Mouse (Mus musculus) midbrain, embryonic 11.5 days (tissue): ENCODE results near the gene Syt1. TPM values are rescaled to one million over a fixed set of nuclear protein-coding genes. Genes with fewer than 3 reads are reported as not detected.
A peak's percentile ranks its signal among the peaks of the same experiment; 100 is the strongest.

ENCODE experiments used
- ATAC-seq: fragments of 200-750 bp; cut with Nextera tagmentation; 2 replicates; pipeline ENCODE4 v1.8.0; 2017; ENCODE audit warnings: moderate TSS enrichment, moderate library complexity; ENCODE audit not compliant: low FRiP score
- DNase-seq: peaks from one replicate; pipeline ENCODE4 v3.0.0; 2015; ENCODE audit warnings: low spot score; ENCODE audit errors: missing footprints
- H3K27ac ChIP-seq: fragments of 300-500 bp; sonication (generic); 2 replicates; pipeline ENCODE4 v1.5.1; 2014; ENCODE audit warnings: low read depth, low read length
- H3K27me3 ChIP-seq: fragments of 300-500 bp; sonication (generic); 2 replicates; pipeline ENCODE4 v1.6.1; 2014; ENCODE audit warnings: mild to moderate bottlenecking, low read length, moderate library complexity, mixed read lengths; ENCODE audit not compliant: control insufficient read depth, insufficient read depth
- H3K36me3 ChIP-seq: fragments of 300-500 bp; sonication (generic); 2 replicates; pipeline ENCODE4 v1.6.1; 2014; ENCODE audit warnings: mild to moderate bottlenecking, low read length, moderate library complexity, mixed read lengths; ENCODE audit not compliant: control insufficient read depth, insufficient read depth
- H3K4me1 ChIP-seq: fragments of 300-500 bp; sonication (generic); 2 replicates; pipeline ENCODE4 v1.6.1; 2014; ENCODE audit warnings: low read length; ENCODE audit not compliant: control insufficient read depth, insufficient read depth
- H3K4me2 ChIP-seq: fragments of 300-500 bp; sonication (generic); 2 replicates; pipeline ENCODE4 v1.6.1; 2014; ENCODE audit warnings: mild to moderate bottlenecking, moderate library complexity
- H3K4me3 ChIP-seq: fragments of 300-500 bp; sonication (generic); 2 replicates; pipeline ENCODE4 v1.5.1; 2014; ENCODE audit warnings: low read depth, low read length
- H3K9ac ChIP-seq: fragments of 300-500 bp; sonication (generic); 2 replicates; pipeline ENCODE4 v1.6.1; 2014; ENCODE audit warnings: low read length
- H3K9me3 ChIP-seq: fragments of 300-500 bp; sonication (generic); 2 replicates; pipeline ENCODE4 v1.6.1; 2016; ENCODE audit warnings: low read length; ENCODE audit not compliant: control insufficient read depth
- WGBS: fragments of 180-500 bp; shearing (Covaris S2); extraction: QIAGEN DNeasy Blood & Tissue Kit; methylation state at CpG from one replicate; pipeline ENCODE4 v1.1.7; 2014; 5-methylcytosine and 5-hydroxymethylcytosine counted together
- polyA plus RNA-seq: library from polyadenylated mRNA; unstranded; fragments of >200 nt; fragmentation: Nextera tagmentation; extraction: Ambion mirVana; gene quantifications from 2 replicates; pipeline ENCODE4 v1.2.1, GENCODE M21; 2014

Syt1 gene
- polyA plus RNA-seq = 18.8 and 21.5 TPM in 2 replicates

DNA sequence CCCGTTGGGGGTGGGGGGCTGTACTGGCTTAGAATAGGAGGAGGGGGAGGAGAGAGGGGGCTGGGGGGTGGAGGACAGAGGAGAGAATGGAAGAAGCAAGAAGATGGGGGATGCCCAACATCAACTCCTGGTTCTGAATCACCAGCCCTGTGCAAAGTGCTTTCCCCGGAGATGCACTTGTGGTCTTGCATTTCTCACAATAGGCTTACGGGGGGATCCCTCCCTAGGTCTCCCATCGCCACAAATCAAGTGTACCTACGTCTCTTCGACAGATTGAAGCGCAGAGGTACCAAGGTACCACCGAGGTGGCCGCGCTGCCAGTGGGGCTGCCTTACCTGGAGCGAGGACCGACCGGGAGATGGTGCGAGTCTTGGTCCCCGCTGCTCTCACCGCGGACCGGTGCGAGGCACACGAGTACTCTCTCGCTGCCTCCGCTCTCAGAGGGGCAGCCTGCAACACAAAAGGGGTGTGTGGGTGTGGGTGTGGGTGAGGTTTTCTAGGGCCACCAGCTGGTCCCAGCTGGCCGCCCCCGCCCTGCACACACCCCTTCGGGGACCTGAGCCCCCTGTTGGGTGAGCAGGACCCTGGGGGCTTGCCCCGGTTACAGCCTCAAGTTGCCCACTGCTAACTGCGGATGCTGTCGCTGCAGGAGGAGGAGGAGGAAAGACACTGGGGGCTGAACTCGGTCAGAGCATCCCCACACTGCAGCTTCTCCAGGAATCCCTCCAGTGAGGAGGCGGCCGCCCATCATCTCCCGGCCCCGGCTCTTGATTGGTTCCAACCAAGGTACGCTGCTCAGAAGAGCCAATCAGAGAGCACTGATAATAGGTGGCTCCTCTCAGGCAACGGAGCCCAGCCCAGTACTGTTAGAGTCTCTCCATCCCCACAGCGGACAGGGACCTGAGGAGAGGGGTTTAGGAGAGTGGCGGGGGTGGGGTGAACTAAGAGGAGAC lies at the start of gene Syt1:
Syt1 (minus strand) TSS at position 742 of the 953 bp plus-strand sequence.
- under 1% methylated on average over 37 of the region's 37 CpGs for WGBS
- Histone ChIP-seq H3K27ac (peak within 1 kb of the TSS; percentile 17), H3K4me2 (peak within 1 kb of the TSS; percentile 73), H3K27me3 (no peaks in the 10 kb centered on the region; the same call in 1 of the 2 replicates), H3K9ac (peak within 1 kb of the TSS; percentile 66), H3K4me3 (peak within 1 kb of the TSS; percentile 47), H3K9me3 (no peaks in the 10 kb centered on the region), H3K36me3 (no peaks in the 10 kb centered on the region), H3K4me1 (peaks cover 10% of the 10 kb centered on the region; the same call in 1 of the 2 replicates)
- ATAC-seq = peak; percentile 99
- peak; percentile 95 for DNase-seq

DNA sequence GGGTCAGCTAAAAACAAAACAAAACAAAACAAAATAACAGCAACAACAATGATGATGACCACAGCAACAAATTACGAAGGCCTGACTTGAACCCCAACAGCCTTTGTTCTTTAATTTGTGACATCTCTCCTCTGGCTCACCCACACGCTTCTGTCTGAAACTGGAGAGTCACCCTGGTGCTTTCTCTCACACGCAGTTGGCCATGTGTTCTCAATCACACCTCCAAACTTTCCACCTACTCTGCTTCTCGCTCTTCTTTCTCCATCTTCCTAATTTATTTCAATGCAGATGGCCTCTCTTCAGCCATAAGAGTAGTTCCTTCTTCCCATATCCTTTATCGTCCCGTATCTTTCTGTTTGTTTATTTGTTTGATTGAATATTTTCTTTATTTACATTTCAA lies 45.7 kb upstream of the Syt1 start:
- 89% methylated on average over 6 of the region's 6 CpGs for WGBS
- ATAC-seq = no peak
- no peak for DNase-seq

DNA sequence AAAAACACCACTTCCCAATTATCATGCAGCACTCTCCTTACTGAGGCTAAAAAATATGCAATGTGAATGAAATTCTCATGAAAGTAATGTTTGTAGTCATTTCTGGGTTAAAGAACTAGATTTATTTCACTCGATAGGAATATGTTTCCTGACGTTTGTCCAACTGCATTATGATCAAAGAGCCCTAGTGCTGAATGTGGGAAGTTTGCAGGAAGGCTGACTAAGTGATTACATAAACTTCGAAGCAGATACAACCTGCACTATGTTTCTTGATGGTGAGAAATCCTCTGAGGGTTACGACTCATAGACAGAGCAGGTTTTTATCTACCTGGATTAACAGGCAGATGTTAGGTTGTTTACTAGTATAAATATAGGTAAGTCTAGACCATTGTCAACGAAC lies 36.8 kb upstream of the Syt1 start:
- no peaks in the 10 kb centered on the region for H3K4me1 ChIP-seq
- WGBS = 87% methylated on average over 5 of the region's 5 CpGs
- no peaks in the 10 kb centered on the region for H3K36me3 ChIP-seq
- H3K27me3 ChIP-seq = no peaks in the 10 kb centered on the region
- H3K9me3 ChIP-seq = no peaks in the 10 kb centered on the region
- H3K9ac ChIP-seq = no peak overlapping the region
- no peak overlapping the region for H3K4me2 ChIP-seq
- ATAC-seq = no peak
- no peak overlapping the region for H3K27ac ChIP-seq
- H3K4me3 ChIP-seq = no peak overlapping the region
- DNase-seq = no peak

More for the DNA sequence above, 45.7 kb upstream of the Syt1 start:
- no peak overlapping the region for H3K4me3 ChIP-seq
- no peak overlapping the region for H3K9ac ChIP-seq
- no peak overlapping the region for H3K4me2 ChIP-seq
- no peaks in the 10 kb centered on the region for H3K4me1 ChIP-seq
- H3K9me3 ChIP-seq = no peaks in the 10 kb centered on the region
- no peaks in the 10 kb centered on the region for H3K36me3 ChIP-seq
- no peaks in the 10 kb centered on the region for H3K27me3 ChIP-seq
- H3K27ac ChIP-seq = no peak overlapping the region

DNA sequence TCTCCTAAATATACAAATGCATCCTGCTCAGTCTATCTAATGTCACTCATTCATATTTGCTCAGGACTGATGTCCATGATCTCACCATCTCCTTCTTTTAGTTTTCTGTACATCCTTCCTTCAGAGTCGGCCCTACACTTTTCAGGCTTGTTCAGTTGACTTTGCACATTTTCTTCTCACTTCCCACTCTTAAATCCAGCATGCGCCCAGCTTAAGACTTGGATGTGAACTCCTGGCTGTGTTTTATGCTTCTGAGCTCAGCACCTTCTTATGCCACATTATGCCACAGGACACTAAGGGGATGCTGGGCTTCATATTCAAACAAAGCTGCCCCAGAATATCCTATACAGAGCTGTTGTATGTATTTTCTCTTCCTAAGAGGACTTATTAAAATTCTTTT lies 36.2 kb upstream of the Syt1 start:
- 82% methylated on average over 2 of the region's 2 CpGs for WGBS
- DNase-seq (no peak), ATAC-seq (no peak)
- Histone ChIP-seq H3K9me3 (no peaks in the 10 kb centered on the region), H3K27ac (no peak overlapping the region), H3K27me3 (no peaks in the 10 kb centered on the region), H3K4me3 (no peak overlapping the region), H3K4me1 (no peaks in the 10 kb centered on the region), H3K36me3 (no peaks in the 10 kb centered on the region), H3K4me2 (no peak overlapping the region), H3K9ac (no peak overlapping the region)

DNA sequence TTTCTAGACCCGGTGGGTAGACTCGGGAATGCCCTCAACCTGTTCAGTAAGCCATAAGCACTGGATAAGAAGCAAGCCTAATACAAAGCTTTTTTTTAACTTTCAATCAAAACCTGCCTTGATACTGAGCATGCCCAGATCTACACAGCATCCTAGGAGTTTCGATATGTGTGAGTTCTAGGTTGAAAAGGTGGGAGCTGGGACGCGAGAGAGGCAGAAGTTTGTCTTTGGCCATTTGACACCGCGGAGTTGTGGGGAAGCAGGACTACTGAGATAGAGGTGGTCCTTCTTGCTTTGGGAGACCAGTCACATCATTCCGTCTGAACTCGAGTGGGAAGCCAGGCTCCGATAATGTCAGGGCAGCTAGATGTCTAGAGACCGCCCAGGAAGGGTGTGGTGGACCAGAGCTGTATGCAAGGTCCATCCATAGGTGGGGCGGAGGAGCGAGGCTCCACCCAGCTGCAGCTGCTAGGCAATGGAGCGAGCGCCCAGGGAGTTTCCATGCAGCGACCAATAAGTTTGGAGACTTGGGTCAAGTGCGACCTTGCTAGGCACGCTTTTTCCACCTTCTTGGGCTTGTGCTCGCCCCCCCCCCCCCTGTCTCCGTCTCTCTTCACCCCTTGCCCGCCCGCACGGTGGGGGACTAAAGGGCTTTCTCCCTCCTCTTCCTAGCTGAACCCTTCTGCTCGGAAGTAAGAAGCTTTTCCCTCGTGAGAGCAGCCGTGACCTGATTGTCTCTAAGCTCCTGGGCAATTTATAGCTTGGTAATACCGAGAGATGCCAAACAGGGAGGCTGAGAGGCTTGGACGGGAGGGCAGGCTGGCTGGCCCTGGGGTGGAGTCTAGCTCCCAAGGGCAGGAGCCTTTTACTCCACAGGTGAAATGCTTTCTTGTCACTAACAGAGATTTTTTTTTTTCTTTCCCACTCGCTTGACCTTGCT lies 714 bp upstream of the Syt1 start:
- peak overlapping the region; percentile 36 for H3K9ac ChIP-seq
- ATAC-seq = peak; percentile 59
- WGBS = 2% methylated on average over 27 of the region's 29 CpGs

DNA sequence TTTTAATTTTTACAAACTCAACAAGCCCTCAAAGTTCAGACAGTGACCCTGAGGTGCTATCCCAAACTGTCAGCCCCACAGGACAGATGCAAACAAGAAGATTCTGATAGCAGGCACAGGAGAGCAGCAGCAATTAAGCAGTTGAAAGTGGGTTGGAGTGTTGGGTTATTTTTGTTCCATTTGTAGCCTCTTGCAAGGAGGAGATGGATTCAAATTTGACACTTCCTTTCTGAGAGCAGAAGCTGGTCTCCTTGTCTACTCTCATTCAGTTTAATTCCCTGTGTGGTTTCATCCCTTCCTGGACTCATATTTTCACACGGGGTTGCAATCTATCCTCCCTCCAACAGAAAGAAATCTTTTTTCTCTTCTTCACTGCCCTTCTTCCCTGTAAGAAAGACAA lies 951 bp downstream of the Syt1 start:
- Histone ChIP-seq H3K9ac (peak overlapping the region; percentile 66), H3K36me3 (no peaks in the 10 kb centered on the region), H3K4me3 (peak overlapping the region; percentile 47), H3K9me3 (no peaks in the 10 kb centered on the region), H3K4me1 (peaks cover 10% of the 10 kb centered on the region; the same call in 1 of the 2 replicates), H3K4me2 (peak overlapping the region; percentile 73), H3K27me3 (no peaks in the 10 kb centered on the region; the same call in 1 of the 2 replicates), H3K27ac (no peak overlapping the region)
- 5% methylated on average over 1 of the region's 1 CpGs for WGBS
- ATAC-seq (no peak), DNase-seq (no peak)

More for the DNA sequence above, 714 bp upstream of the Syt1 start:
- H3K27ac ChIP-seq = no peak overlapping the region
- no peaks in the 10 kb centered on the region for H3K9me3 ChIP-seq
- H3K36me3 ChIP-seq = no peaks in the 10 kb centered on the region
- H3K27me3 ChIP-seq = no peaks in the 10 kb centered on the region; the same call in 1 of the 2 replicates
- H3K4me2 ChIP-seq = peak overlapping the region; percentile 73
- H3K4me3 ChIP-seq = peak overlapping the region; percentile 47
- peak; percentile 95 for DNase-seq
- H3K4me1 ChIP-seq = peaks cover 10% of the 10 kb centered on the region; the same call in 1 of the 2 replicates

DNA sequence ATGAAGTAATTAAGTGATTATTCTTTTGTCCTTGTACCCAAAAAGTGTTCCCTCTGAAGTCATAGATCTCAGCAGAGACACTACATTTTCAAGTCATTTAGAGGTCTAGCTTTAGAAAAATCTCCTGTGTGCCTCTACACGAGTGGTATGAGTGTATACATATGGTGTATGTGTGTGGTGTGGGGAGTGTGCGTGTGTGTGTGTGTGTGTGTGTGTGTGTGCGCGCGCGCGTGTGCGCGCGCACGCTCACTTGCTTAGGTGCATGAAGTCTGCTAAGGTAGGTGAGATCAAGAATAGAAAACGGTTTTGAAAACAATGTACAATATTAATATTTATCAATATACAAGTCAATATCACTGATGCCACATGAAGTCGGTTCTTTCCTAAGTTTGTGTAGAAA lies 2.3 kb downstream of the Syt1 start:
- WGBS = 93% methylated on average over 13 of the region's 13 CpGs
- no peak overlapping the region for H3K9ac ChIP-seq
- no peak overlapping the region for H3K4me2 ChIP-seq
- DNase-seq (no peak), ATAC-seq (no peak)
- no peak overlapping the region for H3K4me3 ChIP-seq
- no peaks in the 10 kb centered on the region for H3K9me3 ChIP-seq
- peaks cover 10% of the 10 kb centered on the region; the same call in 1 of the 2 replicates for H3K4me1 ChIP-seq
- H3K27me3 ChIP-seq = no peaks in the 10 kb centered on the region; the same call in 1 of the 2 replicates
- H3K27ac ChIP-seq = no peak overlapping the region
- H3K36me3 ChIP-seq = no peaks in the 10 kb centered on the region

DNA sequence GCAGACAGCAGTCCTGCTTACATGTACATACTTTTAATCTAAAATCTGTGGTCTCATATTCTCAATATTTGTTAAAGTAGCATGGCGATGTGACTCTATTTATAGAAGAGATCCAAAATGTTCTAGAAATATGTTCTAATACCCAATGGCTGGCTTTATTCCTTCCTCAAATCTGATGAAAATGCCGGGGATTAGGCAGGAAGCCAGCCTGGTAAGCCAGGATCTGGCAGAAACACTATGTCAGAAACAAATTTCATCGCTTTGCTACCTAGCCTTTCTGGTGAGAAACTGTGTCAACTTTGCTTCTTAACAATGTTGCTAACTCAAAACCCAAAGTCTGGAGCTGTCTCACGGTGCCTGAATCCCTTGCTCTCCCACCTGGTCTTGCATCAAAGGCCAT lies 7.3 kb downstream of the Syt1 start:
- H3K27me3 ChIP-seq = no peaks in the 10 kb centered on the region
- H3K4me3 ChIP-seq = no peak overlapping the region
- H3K36me3 ChIP-seq = no peaks in the 10 kb centered on the region
- H3K27ac ChIP-seq = no peak overlapping the region
- no peak for DNase-seq
- H3K4me1 ChIP-seq = no peaks in the 10 kb centered on the region
- ATAC-seq = no peak
- H3K9me3 ChIP-seq = no peaks in the 10 kb centered on the region
- H3K4me2 ChIP-seq = no peak overlapping the region
- no peak overlapping the region for H3K9ac ChIP-seq
- WGBS = 89% methylated on average over 4 of the region's 4 CpGs
